In the genomic region with DNA sequence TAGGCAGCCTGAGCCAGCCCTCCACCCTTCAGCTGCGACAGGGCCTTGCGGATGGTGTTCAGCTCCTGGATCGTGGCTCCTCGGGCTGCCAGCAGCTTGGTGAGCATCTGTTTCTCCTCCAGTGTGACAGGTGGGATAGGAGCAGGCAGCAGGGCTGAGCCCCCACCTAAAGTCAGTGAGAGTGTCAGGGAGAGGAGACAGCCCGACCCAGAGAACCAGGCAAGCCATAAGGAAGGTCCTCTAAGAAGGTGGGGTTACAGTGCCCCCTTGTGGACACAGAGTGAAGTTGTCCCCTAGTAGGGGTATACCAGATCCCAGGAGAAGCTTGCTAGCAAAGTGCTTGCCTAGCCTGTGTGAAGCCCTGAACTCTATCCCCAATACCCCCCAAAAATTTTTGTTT, we compare ENCODE assay signal across 8 mouse cellular contexts. TPM values are rescaled to one million over a fixed set of nuclear protein-coding genes. Genes with fewer than 3 reads are reported as not detected.
A peak's percentile ranks its signal among the peaks of the same experiment; 100 is the strongest.
DNase-seq lines count a peak whose midpoint lies in the region; ATAC-seq and TF ChIP-seq lines count a peak whose summit lies in the region.

No protein-coding gene starts in this region.

- H3K9me3 ChIP-seq in ES-Bruce4 (replicated peaks; ENCODE audit: control insufficient read depth, insufficient read depth, low read length, poor library complexity, severe bottlenecking), result no peaks in the 10 kb centered on the region
- no peaks in the 10 kb centered on the region for H3K9me3 ChIP-seq in midbrain, embryonic 12.5 days

- peak; percentile 71 for DNase-seq in CD4-positive, CD25-positive, alpha-beta regulatory T cell, adult 2 months (ENCODE audit: low read depth, low spot score)
- peak; percentile 84 for DNase-seq in cerebellum, adult 9-10 months
- DNase-seq in heart, postnatal 10 days, result peak; percentile 33 to 68
- DNase-seq in left cerebral cortex, postnatal 25 days (ENCODE audit: low spot score in 2 of 2), result peak; percentile 56 to 60
- peak; percentile 67 for DNase-seq in splenic B cell, adult 2 months (ENCODE audit: low read depth, low spot score)

- no peak overlapping the region for H3K9ac ChIP-seq in ES-Bruce4 (ENCODE audit: low read depth, poor library complexity, severe bottlenecking)
- H3K9ac ChIP-seq in midbrain, embryonic 12.5 days (replicated peaks), result no peak overlapping the region

- H3K27ac ChIP-seq in ES-Bruce4 (ENCODE audit: insufficient read depth, low read length), result no peak overlapping the region
- H3K27ac ChIP-seq in midbrain, embryonic 12.5 days (replicated peaks), result peak overlapping the region; percentile 72

- peak; percentile 72 for TF ChIP-seq CTCF in ES-Bruce4 (IDR thresholded peaks at IDR 0.05; ENCODE audit: low read depth, low read length)

- no peak for ATAC-seq in CD4-positive, CD25-positive, alpha-beta regulatory T cell, adult 4 months
- peak; percentile 60 for ATAC-seq in midbrain, embryonic 12.5 days (ENCODE audit: low FRiP score, low read depth)

- H3K4me2 ChIP-seq in midbrain, embryonic 12.5 days (replicated peaks), result no peak overlapping the region

- TF ChIP-seq POLR2A in ES-Bruce4 (IDR thresholded peaks at IDR 0.05; ENCODE audit: insufficient read depth, low read length), result no peak

- H3K4me3 ChIP-seq in ES-Bruce4 (ENCODE audit: low read depth, low read length), result no peak overlapping the region
- no peak overlapping the region for H3K4me3 ChIP-seq in midbrain, embryonic 12.5 days

- no peaks in the 10 kb centered on the region for H3K27me3 ChIP-seq in ES-Bruce4 (ENCODE audit: control insufficient read depth, insufficient read depth, low read length, poor library complexity, severe bottlenecking)
- H3K27me3 ChIP-seq in midbrain, embryonic 12.5 days, result no peaks in the 10 kb centered on the region
- H3K27me3 ChIP-seq in splenic B cell, adult 2 months (ENCODE audit: control insufficient read depth, insufficient read depth, low read length, poor library complexity, severe bottlenecking), result no peaks in the 10 kb centered on the region

- H3K4me1 ChIP-seq in ES-Bruce4 (ENCODE audit: control insufficient read depth, insufficient read depth, low read length), result no peaks in the 10 kb centered on the region
- H3K4me1 ChIP-seq in midbrain, embryonic 12.5 days, result peaks cover 40% of the 10 kb centered on the region

- WGBS in midbrain, embryonic 12.5 days, result 58% methylated on average over 5 of the region's 5 CpGs

- intact Hi-C loops in heart, postnatal 10 days (cut with DNase I), result loop anchor here (5.0 kb wide), 1 partner anchor 126 kb away; a partner anchor contains a TSS
- intact Hi-C loops in left cerebral cortex, postnatal 25 days (cut with DNase I), result no loop called here

- no peak for TF ChIP-seq EP300 in ES-Bruce4 (IDR thresholded peaks at IDR 0.05; ENCODE audit: insufficient read depth, low read depth, low read length)

- no peaks in the 10 kb centered on the region for H3K36me3 ChIP-seq in ES-Bruce4 (ENCODE audit: control insufficient read depth, insufficient read depth, low read length, poor library complexity, severe bottlenecking)
- H3K36me3 ChIP-seq in midbrain, embryonic 12.5 days, result peaks cover 26% of the 10 kb centered on the region
- H3K36me3 ChIP-seq in splenic B cell, adult 2 months (ENCODE audit: control insufficient read depth, insufficient read depth, low read length, poor library complexity, severe bottlenecking), result no peaks in the 10 kb centered on the region

RNA-seq across cellular contexts. Expression of a gene that starts 1.5 kb away (rescaled TPM):
- 1 to 10 TPM; 2.3 to 5.1 TPM for polyA plus RNA-seq in CD4-positive, CD25-positive, alpha-beta regulatory T cell, adult 4 months (2017; shearing (Covaris generic))
- 0.97 and 1.1 TPM in 2 replicates for polyA plus RNA-seq in ES-Bruce4 (2011; ENCODE audit: insufficient read depth, insufficient read length, low read depth, missing spikeins)
- 1 to 10 TPM; 1.7 to 1.8 TPM for total RNA-seq in heart, postnatal 10 days (2021)
- 1 to 10 TPM; 3.3 to 5.3 TPM for total RNA-seq in left cerebral cortex, postnatal 25 days (2021)
- polyA plus RNA-seq in midbrain, embryonic 12.5 days (2016; fragmentation: Nextera tagmentation; extraction: Ambion mirVana), result 10.8 and 11.0 TPM in 2 replicates

RNA-seq across cellular contexts. Expression of a gene that starts 14.3 kb away (rescaled TPM):
- polyA plus RNA-seq in CD4-positive, CD25-positive, alpha-beta regulatory T cell, adult 4 months (2017; shearing (Covaris generic)), result 10 to 100 TPM; 46.5 to 47.3 TPM
- 118 and 122 TPM in 2 replicates for polyA plus RNA-seq in ES-Bruce4 (2011; ENCODE audit: insufficient read depth, insufficient read length, low read depth, missing spikeins)
- total RNA-seq in heart, postnatal 10 days (2021), result 10 to 100 TPM; 72.2 to 81.4 TPM
- total RNA-seq in left cerebral cortex, postnatal 25 days (2021), result 100 to 1,000 TPM; 136 to 141 TPM
- 35.6 and 36.3 TPM in 2 replicates for polyA plus RNA-seq in midbrain, embryonic 12.5 days (2016; fragmentation: Nextera tagmentation; extraction: Ambion mirVana)

RNA-seq across cellular contexts. Expression of a gene that starts 43.1 kb away (rescaled TPM):
- polyA plus RNA-seq in CD4-positive, CD25-positive, alpha-beta regulatory T cell, adult 4 months (2017; shearing (Covaris generic)), result 10 to 100 TPM; 19.8 to 24.0 TPM
- 23.2 and 23.4 TPM in 2 replicates for polyA plus RNA-seq in ES-Bruce4 (2011; ENCODE audit: insufficient read depth, insufficient read length, low read depth, missing spikeins)
- total RNA-seq in heart, postnatal 10 days (2021), result 10 to 100 TPM; 15.4 to 19.5 TPM
- total RNA-seq in left cerebral cortex, postnatal 25 days (2021), result 10 to 100 TPM; 18.0 to 24.7 TPM
- polyA plus RNA-seq in midbrain, embryonic 12.5 days (2016; fragmentation: Nextera tagmentation; extraction: Ambion mirVana), result 31.9 and 39.1 TPM in 2 replicates

RNA-seq across cellular contexts. Expression of a gene that starts 46.5 kb away (rescaled TPM):
- polyA plus RNA-seq in CD4-positive, CD25-positive, alpha-beta regulatory T cell, adult 4 months (2017; shearing (Covaris generic)), result 100 to 1,000 TPM; 151 to 174 TPM
- polyA plus RNA-seq in ES-Bruce4 (2011; ENCODE audit: insufficient read depth, insufficient read length, low read depth, missing spikeins), result 27.3 and 36.7 TPM in 2 replicates
- total RNA-seq in heart, postnatal 10 days (2021), result 100 to 1,000 TPM; 112 to 132 TPM
- 10 to 100 TPM; 55.1 to 59.6 TPM for total RNA-seq in left cerebral cortex, postnatal 25 days (2021)
- 53.1 and 58.0 TPM in 2 replicates for polyA plus RNA-seq in midbrain, embryonic 12.5 days (2016; fragmentation: Nextera tagmentation; extraction: Ambion mirVana)

RNA-seq across cellular contexts. Expression of a gene that starts 59.8 kb away (rescaled TPM):
- polyA plus RNA-seq in CD4-positive, CD25-positive, alpha-beta regulatory T cell, adult 4 months (2017; shearing (Covaris generic)), result not detected
- polyA plus RNA-seq in ES-Bruce4 (2011; ENCODE audit: insufficient read depth, insufficient read length, low read depth, missing spikeins), result 0.15 TPM in 1 of 2 replicates, not detected in the other
- under 1 TPM; 0.02 to 0.05 TPM for total RNA-seq in heart, postnatal 10 days (2021)
- 1 to 10 TPM; 1.8 to 2.7 TPM for total RNA-seq in left cerebral cortex, postnatal 25 days (2021)
- polyA plus RNA-seq in midbrain, embryonic 12.5 days (2016; fragmentation: Nextera tagmentation; extraction: Ambion mirVana), result 0.29 and 0.32 TPM in 2 replicates
